Mouse (Mus musculus): ENCODE data around the gene Zeb2. TPM values are rescaled to one million over a fixed set of nuclear protein-coding genes. Genes with fewer than 3 reads are reported as not detected.

Gene Zeb2
- polyA plus RNA-seq (2015; fragmentation: Nextera tagmentation; extraction: Ambion mirVana), result 51.1 and 57.1 TPM in 2 replicates

GRCm38 (mm10) chr2:45117087-45117561, at the start of gene Zeb2:
TSS of gene Zeb2 (minus strand) at chr2:45117395.
- H3K4me2 ChIP-seq, result peak within 1 kb of the TSS; percentile 72
- no peaks in the 10 kb centered on the region for H3K9me3 ChIP-seq (replicated peaks)
- peaks cover 23% of the 10 kb centered on the region for H3K4me1 ChIP-seq
- H3K27me3 ChIP-seq, result peaks cover 7% of the 10 kb centered on the region; the same call in 1 of the 2 replicates
- H3K4me3 ChIP-seq (replicated peaks), result peak within 1 kb of the TSS; percentile 52
- peak; percentile 68 for ATAC-seq (replicated peaks; ENCODE audit: low FRiP score)
- no peaks in the 10 kb centered on the region for H3K36me3 ChIP-seq
- peak within 1 kb of the TSS; percentile 90 for H3K27ac ChIP-seq
- H3K9ac ChIP-seq, result peak within 1 kb of the TSS; percentile 52
- 0% methylated on average over 23 of the region's 39 CpGs for WGBS

GRCm38 (mm10) chr2:45158785-45159184, 41.6 kb upstream of the Zeb2 start:
- H3K4me2 ChIP-seq, result no peak overlapping the region

GRCm38 (mm10) chr2:45158351-45158782, 41.2 kb upstream of the Zeb2 start:
- WGBS, result 31% methylated on average over 8 of the region's 8 CpGs

More at GRCm38 (mm10) chr2:45158785-45159184, 41.6 kb upstream of the Zeb2 start:
- Histone ChIP-seq H3K27ac (no peak overlapping the region), H3K36me3 (no peaks in the 10 kb centered on the region), H3K4me3 (replicated peaks) (no peak overlapping the region), H3K27me3 (no peaks in the 10 kb centered on the region), H3K9me3 (replicated peaks) (no peaks in the 10 kb centered on the region), H3K9ac (no peak overlapping the region), H3K4me1 (no peaks in the 10 kb centered on the region)
- WGBS, result 82% methylated on average over 5 of the region's 5 CpGs
- no peak for ATAC-seq (replicated peaks; ENCODE audit: low FRiP score)

GRCm38 (mm10) chr2:45153315-45153714, 36.1 kb upstream of the Zeb2 start:
- WGBS, result 74% methylated on average over 1 of the region's 1 CpGs
- no peak for ATAC-seq (replicated peaks; ENCODE audit: low FRiP score)
- Histone ChIP-seq H3K9ac (no peak overlapping the region), H3K27me3 (no peaks in the 10 kb centered on the region), H3K27ac (no peak overlapping the region), H3K36me3 (no peaks in the 10 kb centered on the region), H3K9me3 (replicated peaks) (no peaks in the 10 kb centered on the region), H3K4me3 (replicated peaks) (no peak overlapping the region), H3K4me1 (no peaks in the 10 kb centered on the region), H3K4me2 (no peak overlapping the region)

More at GRCm38 (mm10) chr2:45158351-45158782, 41.2 kb upstream of the Zeb2 start:
- H3K4me2 ChIP-seq, result peak overlapping the region; percentile 18; the same call in 1 of the 2 replicates
- no peaks in the 10 kb centered on the region for H3K27me3 ChIP-seq
- H3K36me3 ChIP-seq, result no peaks in the 10 kb centered on the region
- H3K4me1 ChIP-seq, result no peaks in the 10 kb centered on the region
- H3K9ac ChIP-seq, result no peak overlapping the region
- H3K4me3 ChIP-seq (replicated peaks), result no peak overlapping the region
- no peaks in the 10 kb centered on the region for H3K9me3 ChIP-seq (replicated peaks)
- H3K27ac ChIP-seq, result no peak overlapping the region
- no peak for ATAC-seq (replicated peaks; ENCODE audit: low FRiP score)

GRCm38 (mm10) chr2:45143162-45143561, 26.0 kb upstream of the Zeb2 start:
- no peak overlapping the region for H3K4me3 ChIP-seq (replicated peaks)
- no peak overlapping the region for H3K27ac ChIP-seq
- no peaks in the 10 kb centered on the region for H3K9me3 ChIP-seq (replicated peaks)
- H3K36me3 ChIP-seq, result no peaks in the 10 kb centered on the region
- ATAC-seq (replicated peaks; ENCODE audit: low FRiP score), result no peak
- no peak overlapping the region for H3K9ac ChIP-seq
- H3K4me2 ChIP-seq, result no peak overlapping the region
- no peaks in the 10 kb centered on the region for H3K4me1 ChIP-seq
- 80% methylated on average over 1 of the region's 1 CpGs for WGBS
- H3K27me3 ChIP-seq, result no peaks in the 10 kb centered on the region

- Histone ChIP-seq H3K4me1 (no peaks in the 10 kb centered on the region), H3K4me3 (replicated peaks) (no peak overlapping the region), H3K36me3 (no peaks in the 10 kb centered on the region), H3K9ac (no peak overlapping the region), H3K9me3 (replicated peaks) (no peaks in the 10 kb centered on the region), H3K27me3 (no peaks in the 10 kb centered on the region), H3K4me2 (no peak overlapping the region), H3K27ac (no peak overlapping the region)
- 78% methylated on average over 6 of the region's 6 CpGs for WGBS
- no peak for ATAC-seq (replicated peaks; ENCODE audit: low FRiP score)
Observed at GRCm38 (mm10) chr2:45138906-45139305, 21.7 kb upstream of the Zeb2 start.

GRCm38 (mm10) chr2:45136783-45137182, 19.6 kb upstream of the Zeb2 start:
- H3K9ac ChIP-seq, result no peak overlapping the region
- no peak overlapping the region for H3K4me2 ChIP-seq
- 69% methylated on average over 2 of the region's 2 CpGs for WGBS

GRCm38 (mm10) chr2:45133225-45133624, 16.0 kb upstream of the Zeb2 start:
- Histone ChIP-seq H3K36me3 (no peaks in the 10 kb centered on the region), H3K4me3 (replicated peaks) (no peak overlapping the region), H3K9ac (no peak overlapping the region), H3K4me1 (no peaks in the 10 kb centered on the region), H3K9me3 (replicated peaks) (no peaks in the 10 kb centered on the region), H3K27ac (no peak overlapping the region), H3K27me3 (no peaks in the 10 kb centered on the region), H3K4me2 (no peak overlapping the region)
- ATAC-seq (replicated peaks; ENCODE audit: low FRiP score), result no peak
- WGBS, result 84% methylated on average over 4 of the region's 4 CpGs

More at GRCm38 (mm10) chr2:45136783-45137182, 19.6 kb upstream of the Zeb2 start:
- Histone ChIP-seq H3K27me3 (no peaks in the 10 kb centered on the region), H3K4me1 (no peaks in the 10 kb centered on the region), H3K36me3 (no peaks in the 10 kb centered on the region), H3K4me3 (replicated peaks) (no peak overlapping the region), H3K27ac (no peak overlapping the region), H3K9me3 (replicated peaks) (no peaks in the 10 kb centered on the region)
- no peak for ATAC-seq (replicated peaks; ENCODE audit: low FRiP score)

- no peaks in the 10 kb centered on the region for H3K4me1 ChIP-seq
- no peak for ATAC-seq (replicated peaks; ENCODE audit: low FRiP score)
- H3K4me3 ChIP-seq (replicated peaks), result no peak overlapping the region
- no peak overlapping the region for H3K4me2 ChIP-seq
- no peak overlapping the region for H3K9ac ChIP-seq
- no peaks in the 10 kb centered on the region for H3K9me3 ChIP-seq (replicated peaks)
- no peaks in the 10 kb centered on the region for H3K27me3 ChIP-seq
- no peaks in the 10 kb centered on the region for H3K36me3 ChIP-seq
- H3K27ac ChIP-seq, result no peak overlapping the region
- 82% methylated on average over 4 of the region's 4 CpGs for WGBS
Observed at GRCm38 (mm10) chr2:45130461-45131156, 13.4 kb upstream of the Zeb2 start.

- no peaks in the 10 kb centered on the region for H3K4me1 ChIP-seq
- H3K4me2 ChIP-seq, result no peak overlapping the region
- no peaks in the 10 kb centered on the region for H3K9me3 ChIP-seq (replicated peaks)
- WGBS, result 45% methylated on average over 6 of the region's 6 CpGs
- H3K4me3 ChIP-seq (replicated peaks), result no peak overlapping the region
- no peak for ATAC-seq (replicated peaks; ENCODE audit: low FRiP score)
- H3K27me3 ChIP-seq, result no peaks in the 10 kb centered on the region
- H3K9ac ChIP-seq, result no peak overlapping the region
- H3K36me3 ChIP-seq, result no peaks in the 10 kb centered on the region
- no peak overlapping the region for H3K27ac ChIP-seq
Observed at GRCm38 (mm10) chr2:45129556-45129955, 12.4 kb upstream of the Zeb2 start.

- Histone ChIP-seq H3K4me1 (no peaks in the 10 kb centered on the region), H3K9ac (no peak overlapping the region), H3K9me3 (replicated peaks) (no peaks in the 10 kb centered on the region), H3K4me2 (no peak overlapping the region), H3K4me3 (replicated peaks) (no peak overlapping the region), H3K36me3 (no peaks in the 10 kb centered on the region), H3K27me3 (no peaks in the 10 kb centered on the region), H3K27ac (no peak overlapping the region)
- ATAC-seq (replicated peaks; ENCODE audit: low FRiP score), result no peak
- 98% methylated on average over 2 of the region's 2 CpGs for WGBS
Observed at GRCm38 (mm10) chr2:45128696-45129095, 11.5 kb upstream of the Zeb2 start.

GRCm38 (mm10) chr2:45126401-45126800, 9.2 kb upstream of the Zeb2 start:
- no peak for ATAC-seq (replicated peaks; ENCODE audit: low FRiP score)
- no peaks in the 10 kb centered on the region for H3K27me3 ChIP-seq

More at GRCm38 (mm10) chr2:45126401-45126800, 9.2 kb upstream of the Zeb2 start:
- Histone ChIP-seq H3K4me3 (replicated peaks) (no peak overlapping the region), H3K36me3 (no peaks in the 10 kb centered on the region), H3K9me3 (replicated peaks) (no peaks in the 10 kb centered on the region), H3K4me1 (no peaks in the 10 kb centered on the region), H3K9ac (no peak overlapping the region), H3K27ac (no peak overlapping the region), H3K4me2 (no peak overlapping the region)
- WGBS, result 87% methylated on average over 5 of the region's 5 CpGs
